Mouse (Mus musculus) lung, postnatal 0 days (tissue): ENCODE measurements around the gene Hsf2. TPM values are rescaled to one million over a fixed set of nuclear protein-coding genes. Genes with fewer than 3 reads are reported as not detected.
"Not testable (repeated sequence)": the region's sequence is repeated elsewhere in the genome, so short reads cannot be mapped to it uniquely, and the experiment has no call there.

Experiments used
- ATAC-seq: fragments of 200-750 bp; cut with Nextera tagmentation; 2 replicates; pipeline ENCODE4 v1.8.0; 2017; ENCODE audit warnings: moderate library complexity
- DNase-seq: peaks from one replicate; pipeline ENCODE4 v3.0.0-alpha.2; 2016; ENCODE audit warnings: low spot score
- H3K27ac ChIP-seq: fragments of 300-500 bp; sonication (generic); 2 replicates; pipeline ENCODE4 v1.5.1; 2014; ENCODE audit warnings: antibody characterized with exemption, mild to moderate bottlenecking, low read length, mixed read lengths
- H3K27me3 ChIP-seq: fragments of 300-500 bp; sonication (generic); replicated peaks from 2 replicates; pipeline ENCODE4 v1.6.1; 2014; ENCODE audit warnings: low read length, mixed read lengths; ENCODE audit not compliant: insufficient read depth
- H3K36me3 ChIP-seq: fragments of 300-500 bp; sonication (generic); 2 replicates; pipeline ENCODE4 v1.6.1; 2014; ENCODE audit warnings: low read length, mixed read lengths; ENCODE audit not compliant: insufficient read depth
- H3K4me1 ChIP-seq: fragments of 300-500 bp; sonication (generic); 2 replicates; pipeline ENCODE4 v1.6.1; 2014; ENCODE audit warnings: antibody characterized with exemption, low read depth, low read length, mixed read lengths; ENCODE audit not compliant: insufficient read depth
- H3K4me2 ChIP-seq: fragments of 300-500 bp; sonication (generic); replicated peaks from 2 replicates; pipeline ENCODE4 v1.6.1; 2014; ENCODE audit warnings: low read depth, mild to moderate bottlenecking, low read length, moderate library complexity, mixed read lengths
- H3K4me3 ChIP-seq: fragments of 300-500 bp; sonication (generic); 2 replicates; pipeline ENCODE4 v1.5.1; 2014; ENCODE audit warnings: low read depth, low read length
- H3K9ac ChIP-seq: fragments of 300-500 bp; sonication (generic); replicated peaks from 2 replicates; pipeline ENCODE4 v1.6.1; 2014; ENCODE audit warnings: low read depth, mild to moderate bottlenecking
- H3K9me3 ChIP-seq: fragments of 300-500 bp; sonication (generic); 2 replicates; pipeline ENCODE4 v1.6.1; 2016; ENCODE audit warnings: low read length, mixed read lengths
- CTCF ChIP-seq: IDR thresholded peaks from 2 replicates; pipeline ENCODE4 v1.5.1; 2016; ENCODE audit warnings: antibody characterized with exemption, mild to moderate bottlenecking
- EP300 ChIP-seq: IDR thresholded peaks from 2 replicates; pipeline ENCODE4 v1.6.1; 2016; ENCODE audit warnings: antibody characterized with exemption, mild to moderate bottlenecking, control low read depth
- WGBS: fragments of 180-500 bp; shearing (Covaris S2); extraction: QIAGEN DNeasy Blood & Tissue Kit; methylation state at CpG from one replicate; pipeline ENCODE4 v1.1.7; 2014; 5-methylcytosine and 5-hydroxymethylcytosine counted together
- polyA plus RNA-seq: library from polyadenylated mRNA; unstranded; fragments of >200 nt; fragmentation: Nextera tagmentation; extraction: Ambion mirVana; gene quantifications from 2 replicates; pipeline ENCODE4 v1.2.1, GENCODE M21; 2015

Gene Hsf2
- polyA plus RNA-seq, 1 experiment from 2014 or later, result 17.3 TPM

DNA sequence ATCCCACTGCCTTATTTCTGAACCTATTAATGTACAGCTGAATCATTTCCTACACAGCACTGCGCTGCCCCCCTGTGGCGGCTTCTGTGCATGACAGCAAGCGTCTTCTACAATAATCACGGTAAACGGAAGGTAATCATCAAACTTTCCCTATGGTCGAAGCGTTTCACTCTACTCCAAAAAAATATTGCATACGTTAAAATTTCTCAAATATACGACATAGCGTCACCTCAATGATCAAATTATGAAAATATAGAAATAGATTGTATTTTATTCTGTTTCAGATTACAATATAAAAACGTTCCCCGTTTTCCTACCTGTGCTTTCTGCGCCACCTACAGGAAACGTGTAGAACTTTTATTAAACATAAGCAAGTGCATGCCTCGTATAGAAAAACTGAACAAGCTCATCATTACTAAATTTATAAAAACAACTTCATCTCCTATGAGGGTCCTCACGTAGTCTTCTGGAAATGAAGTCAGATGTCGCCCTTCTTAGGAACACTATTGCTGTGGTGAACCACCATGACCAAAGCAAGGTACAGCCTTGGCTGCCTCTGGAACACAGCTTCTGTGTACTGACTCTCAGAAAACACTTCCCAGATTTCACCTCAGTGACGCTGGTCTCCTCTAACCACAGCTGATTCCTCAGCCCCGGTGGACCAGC, 38.0 kb upstream of the Hsf2 start:
- no peaks in the 10 kb centered on the region for H3K36me3 ChIP-seq
- no peaks in the 10 kb centered on the region for H3K27me3 ChIP-seq
- H3K9ac ChIP-seq, result no peak overlapping the region
- 0 out of 2 replicates have a peak overlapping the region, but pooled peaks have one; percentile 6 for H3K4me3 ChIP-seq
- no peaks in the 10 kb centered on the region for H3K9me3 ChIP-seq
- DNase-seq (peak; percentile 71), ATAC-seq (no peak)
- H3K4me1 ChIP-seq, result no peaks in the 10 kb centered on the region
- H3K27ac ChIP-seq, result no peak overlapping the region
- TF ChIP-seq CTCF (peak; percentile 82), EP300 (no peak)
- H3K4me2 ChIP-seq, result peak overlapping the region; percentile 32
- WGBS, result 5% methylated on average over 19 of the region's 19 CpGs

DNA sequence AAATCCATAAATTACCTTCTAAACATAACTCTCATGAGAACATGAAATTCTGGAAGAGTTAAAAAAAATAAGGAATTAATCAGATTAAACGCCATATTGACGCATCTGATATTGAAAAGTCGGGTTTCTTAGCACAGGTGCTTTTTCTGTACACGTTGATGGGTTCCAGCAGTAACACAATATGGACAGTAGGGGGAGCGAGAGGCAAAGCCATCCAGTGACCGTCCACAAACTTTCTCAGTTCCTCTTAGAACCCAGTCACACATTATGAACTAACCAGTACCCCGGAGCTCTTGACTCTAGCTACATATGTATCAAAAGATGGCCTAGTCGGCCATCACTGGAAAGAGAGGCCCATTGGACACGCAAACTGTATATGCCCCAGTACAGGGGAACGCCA, 22.9 kb upstream of the Hsf2 start:
- ATAC-seq, H3K27ac ChIP-seq, H3K4me2 ChIP-seq, H3K4me1 ChIP-seq, H3K9me3 ChIP-seq, H3K27me3 ChIP-seq, H3K36me3 ChIP-seq, H3K4me3 ChIP-seq, H3K9ac ChIP-seq: not testable (repeated sequence)
- peak; percentile 80 for DNase-seq
- WGBS, result 24% methylated on average over 9 of the region's 10 CpGs
- TF ChIP-seq CTCF, result peak; percentile 85

DNA sequence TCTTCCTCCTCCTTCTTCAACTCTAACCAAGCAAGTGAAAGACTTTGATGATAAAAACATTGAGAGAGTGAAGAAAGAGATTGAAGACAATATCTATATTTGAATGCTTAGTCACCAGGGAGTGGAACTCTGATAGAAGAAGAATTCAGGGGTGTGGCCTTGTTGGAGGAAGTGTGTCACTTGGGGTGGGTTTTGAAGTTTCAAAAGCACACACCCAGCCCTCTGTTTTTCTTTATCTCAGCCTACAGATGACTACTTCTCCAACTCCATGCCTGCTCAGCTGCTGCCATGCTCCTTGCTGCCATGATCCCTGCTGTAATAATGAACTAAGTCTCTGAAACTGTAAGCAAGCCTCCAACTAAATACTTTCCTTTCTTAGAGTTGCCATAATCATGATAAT, 20.4 kb upstream of the Hsf2 start:
- TF ChIP-seq EP300 (no peak), CTCF (no peak)
- ATAC-seq, result no peak
- no peak for DNase-seq

GRCm38 (mm10) chr10:57477121-57477843, 8.9 kb upstream of the Hsf2 start:
- no peak overlapping the region for H3K4me2 ChIP-seq
- H3K27ac ChIP-seq, result no peak overlapping the region
- H3K4me3 ChIP-seq, result no peak overlapping the region
- no peaks in the 10 kb centered on the region for H3K9me3 ChIP-seq
- DNase-seq (no peak), ATAC-seq (no peak)
- no peaks in the 10 kb centered on the region for H3K4me1 ChIP-seq
- H3K36me3 ChIP-seq, result no peaks in the 10 kb centered on the region
- H3K27me3 ChIP-seq, result no peaks in the 10 kb centered on the region
- 69% methylated on average over 9 of the region's 9 CpGs for WGBS
- no peak overlapping the region for H3K9ac ChIP-seq
- no peak for TF ChIP-seq CTCF
- no peak for TF ChIP-seq EP300

More for the DNA sequence above, 20.4 kb upstream of the Hsf2 start:
- Histone ChIP-seq H3K27ac (no peak overlapping the region), H3K27me3 (no peaks in the 10 kb centered on the region), H3K36me3 (no peaks in the 10 kb centered on the region), H3K9me3 (no peaks in the 10 kb centered on the region), H3K4me2 (no peak overlapping the region), H3K9ac (no peak overlapping the region), H3K4me3 (no peak overlapping the region), H3K4me1 (no peaks in the 10 kb centered on the region)

DNA sequence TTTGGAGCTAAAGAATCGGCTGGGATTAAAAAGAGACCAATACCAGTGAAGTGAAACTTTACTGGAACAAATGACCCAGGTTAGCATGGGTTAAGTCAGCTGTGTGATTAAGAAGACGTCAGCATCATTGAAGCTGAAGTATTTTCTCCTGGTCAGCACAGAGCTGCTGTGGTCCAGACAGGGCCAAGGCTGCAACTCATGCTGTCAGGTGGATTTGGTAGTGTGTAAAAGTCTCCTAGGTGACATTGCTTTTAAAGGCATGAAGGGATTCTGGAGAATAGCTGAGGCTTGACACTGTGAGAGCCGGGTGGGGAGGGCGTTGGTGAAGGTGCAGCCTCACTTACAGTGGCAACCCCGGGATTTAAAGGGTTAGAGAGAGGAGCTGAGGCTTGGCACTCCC, 4.5 kb upstream of the Hsf2 start:
- TF ChIP-seq CTCF (no peak), EP300 (no peak)

DNA sequence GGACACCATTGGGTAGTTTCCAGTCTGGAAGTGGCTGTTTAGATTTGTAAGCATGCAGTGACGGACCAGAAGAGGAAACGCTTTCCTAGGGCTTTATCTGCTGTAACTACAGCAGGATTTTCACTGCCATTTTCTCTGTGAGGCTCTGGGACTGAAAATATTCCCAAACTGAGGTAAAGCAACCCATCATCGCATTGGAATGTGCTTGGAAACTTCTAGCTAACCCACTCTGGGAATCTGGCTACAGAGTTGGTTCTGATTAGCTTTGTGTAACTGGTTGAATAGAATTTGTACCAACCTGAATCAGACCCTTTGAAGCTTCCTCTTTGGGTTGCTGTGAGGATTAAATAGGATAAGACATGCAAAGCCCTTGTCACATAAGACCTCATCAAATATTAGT, 1.4 kb upstream of the Hsf2 start:
- 66% methylated on average over 3 of the region's 3 CpGs for WGBS
- TF ChIP-seq EP300 (no peak), CTCF (no peak)
- ATAC-seq (no peak), DNase-seq (no peak)
- no peaks in the 10 kb centered on the region for H3K27me3 ChIP-seq
- no peak overlapping the region for H3K9ac ChIP-seq
- H3K27ac ChIP-seq, result no peak overlapping the region
- H3K9me3 ChIP-seq, result no peaks in the 10 kb centered on the region
- H3K4me1 ChIP-seq, result peaks cover 4% of the 10 kb centered on the region; the same call in 1 of the 2 replicates
- H3K4me2 ChIP-seq, result no peak overlapping the region
- no peak overlapping the region for H3K4me3 ChIP-seq
- H3K36me3 ChIP-seq, result no peaks in the 10 kb centered on the region

More for the DNA sequence above, 4.5 kb upstream of the Hsf2 start:
- no peaks in the 10 kb centered on the region for H3K36me3 ChIP-seq
- no peak overlapping the region for H3K4me2 ChIP-seq
- H3K9ac ChIP-seq, result no peak overlapping the region
- H3K27me3 ChIP-seq, result no peaks in the 10 kb centered on the region
- H3K9me3 ChIP-seq, result no peaks in the 10 kb centered on the region
- no peak for ATAC-seq
- WGBS, result 32% methylated on average over 5 of the region's 5 CpGs
- no peak overlapping the region for H3K4me3 ChIP-seq
- H3K4me1 ChIP-seq, result no peaks in the 10 kb centered on the region
- no peak overlapping the region for H3K27ac ChIP-seq
- no peak for DNase-seq
